Mouse (Mus musculus): Measurements from ENCODE around the gene Srrm3. TPM values are rescaled to one million over a fixed set of nuclear protein-coding genes. Genes with fewer than 3 reads are reported as not detected.

Srrm3 gene
- polyA plus RNA-seq, 1 experiment from 2014 or later: 124 TPM

DNA sequence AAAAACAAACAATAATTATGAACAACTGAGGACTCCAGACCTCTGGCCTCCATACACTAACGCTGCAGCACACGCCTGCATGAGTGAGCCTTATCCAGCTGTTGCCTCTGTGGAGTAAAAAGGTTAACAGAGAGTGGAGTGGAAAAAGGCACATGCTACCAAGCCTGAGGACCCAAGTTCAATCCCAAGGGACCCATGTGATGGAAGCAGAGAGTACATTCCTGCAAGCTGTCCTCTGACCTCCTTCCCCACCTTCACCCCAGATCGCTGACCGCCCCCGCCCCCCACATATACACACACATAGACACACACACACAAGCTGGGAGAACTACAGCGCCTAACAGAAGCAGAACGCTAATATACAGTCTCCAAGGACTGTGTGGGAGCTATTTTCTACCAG is 117.2 kb downstream of the Srrm3 start:
- Histone ChIP-seq H3K36me3 (peaks cover 83% of the 10 kb centered on the region), H3K4me2 (replicated peaks) (no peak overlapping the region), H3K9ac (replicated peaks) (no peak overlapping the region), H3K4me3 (replicated peaks) (no peak overlapping the region), H3K4me1 (replicated peaks) (peaks cover 49% of the 10 kb centered on the region), H3K9me3 (no peaks in the 10 kb centered on the region), H3K27ac (no peak overlapping the region), H3K27me3 (no peaks in the 10 kb centered on the region)
- ATAC-seq: no peak
- WGBS: 95% methylated on average over 7 of the region's 7 CpGs

Small RNA genes within 50 kb of the gene (microRNA-seq; reads per million reads assigned to microRNA genes)
- gene Gm23268: not detected

Other genes starting within 250 kb of the Srrm3 start
- gene Ccl26, start 243.3 kb upstream of the Srrm3 start, polyA plus RNA-seq (2015; fragmentation: Nextera tagmentation; extraction: Ambion mirVana): not detected in 2 replicates
- gene Ccl24, start 233.8 kb upstream of the Srrm3 start, polyA plus RNA-seq (2015; fragmentation: Nextera tagmentation; extraction: Ambion mirVana): 2.0 and 3.7 TPM in 2 replicates
- 88.1 and 88.3 TPM in 2 replicates for gene Rhbdd2, start 174.3 kb upstream of the Srrm3 start, polyA plus RNA-seq (2015; fragmentation: Nextera tagmentation; extraction: Ambion mirVana)
- 128 and 137 TPM in 2 replicates for gene Por, start 136.9 kb upstream of the Srrm3 start, polyA plus RNA-seq (2015; fragmentation: Nextera tagmentation; extraction: Ambion mirVana)
- 70.1 and 72.7 TPM in 2 replicates for gene Tmem120a, start 62.4 kb upstream of the Srrm3 start, polyA plus RNA-seq (2015; fragmentation: Nextera tagmentation; extraction: Ambion mirVana)
- gene Styxl1, start 28.5 kb upstream of the Srrm3 start, polyA plus RNA-seq (2015; fragmentation: Nextera tagmentation; extraction: Ambion mirVana): 0.34 TPM in 1 of 2 replicates, not detected in the other
- gene Mdh2, start 28.4 kb upstream of the Srrm3 start, polyA plus RNA-seq (2015; fragmentation: Nextera tagmentation; extraction: Ambion mirVana): 563 and 580 TPM in 2 replicates
- 6.8 and 7.1 TPM in 2 replicates for gene Hspb1, start 81.0 kb downstream of the Srrm3 start, polyA plus RNA-seq (2015; fragmentation: Nextera tagmentation; extraction: Ambion mirVana)
- 627 and 632 TPM in 2 replicates for gene Ywhag, start 127.7 kb downstream of the Srrm3 start, polyA plus RNA-seq (2015; fragmentation: Nextera tagmentation; extraction: Ambion mirVana)
- gene Ssc4d, start 167.6 kb downstream of the Srrm3 start, polyA plus RNA-seq (2015; fragmentation: Nextera tagmentation; extraction: Ambion mirVana): 1.0 and 1.4 TPM in 2 replicates
- 0.24 TPM in 1 of 2 replicates, not detected in the other for gene Zp3, start 173.2 kb downstream of the Srrm3 start, polyA plus RNA-seq (2015; fragmentation: Nextera tagmentation; extraction: Ambion mirVana)
- gene Dtx2, start 187.9 kb downstream of the Srrm3 start, polyA plus RNA-seq (2015; fragmentation: Nextera tagmentation; extraction: Ambion mirVana): 28.5 and 28.8 TPM in 2 replicates
- 0.05 TPM in 1 of 2 replicates, not detected in the other for gene Upk3b, start 231.6 kb downstream of the Srrm3 start, polyA plus RNA-seq (2015; fragmentation: Nextera tagmentation; extraction: Ambion mirVana)
- gene Upk3bl, start 247.6 kb downstream of the Srrm3 start, polyA plus RNA-seq (2015; fragmentation: Nextera tagmentation; extraction: Ambion mirVana): not detected in 2 replicates